Mouse (Mus musculus) left cerebral cortex, adult 11 months (tissue): ENCODE results near the gene Hectd1.

Source experiments
- DNase-seq: peaks from one replicate; pipeline ENCODE4 v3.0.0; 2022; ENCODE audit warnings: low spot score

Gene Hectd1

DNA sequence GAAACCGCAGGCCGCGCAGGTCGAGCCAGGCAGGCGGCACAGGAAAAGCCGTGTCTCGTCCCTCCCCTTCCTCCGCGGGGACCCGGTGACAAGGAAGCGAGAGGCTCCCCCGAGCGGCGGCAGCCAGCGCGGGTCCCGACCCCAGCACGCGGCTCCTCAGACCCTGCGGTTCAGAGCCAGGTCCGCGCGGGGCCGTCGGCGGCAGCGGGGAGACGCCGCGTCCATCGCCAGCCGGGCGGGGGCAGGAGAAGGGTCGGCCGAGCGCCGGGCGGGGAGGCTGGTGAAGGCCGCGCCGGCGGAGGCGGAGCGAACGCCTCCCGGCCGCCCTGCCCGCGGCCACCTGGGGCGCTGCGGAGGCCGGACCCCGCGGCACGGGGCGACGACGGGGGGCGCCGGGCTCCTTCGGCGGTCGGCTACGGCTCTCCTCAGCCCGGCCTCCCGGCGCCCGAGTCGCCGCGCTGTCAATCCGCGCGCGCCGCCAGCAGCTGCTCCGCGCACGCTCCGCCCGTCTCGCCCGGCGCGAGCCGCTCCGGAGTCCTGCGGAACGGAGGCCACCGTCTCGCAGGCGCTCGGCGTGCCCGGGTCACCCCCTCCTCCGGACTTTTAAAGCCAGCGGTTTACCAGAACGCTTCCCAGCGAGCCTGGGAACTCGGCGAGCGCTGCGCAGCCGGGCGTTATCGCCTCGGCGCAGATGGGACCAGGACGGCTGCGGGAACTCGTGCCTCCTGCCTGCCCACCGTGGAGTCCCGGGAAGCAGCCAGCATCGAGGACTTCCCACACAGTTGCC, at the start of gene Hectd1:
TSS of gene Hectd1 (minus strand) at position 247 of the 787 bp plus-strand sequence.
- DNase-seq: peak; percentile 67

DNA sequence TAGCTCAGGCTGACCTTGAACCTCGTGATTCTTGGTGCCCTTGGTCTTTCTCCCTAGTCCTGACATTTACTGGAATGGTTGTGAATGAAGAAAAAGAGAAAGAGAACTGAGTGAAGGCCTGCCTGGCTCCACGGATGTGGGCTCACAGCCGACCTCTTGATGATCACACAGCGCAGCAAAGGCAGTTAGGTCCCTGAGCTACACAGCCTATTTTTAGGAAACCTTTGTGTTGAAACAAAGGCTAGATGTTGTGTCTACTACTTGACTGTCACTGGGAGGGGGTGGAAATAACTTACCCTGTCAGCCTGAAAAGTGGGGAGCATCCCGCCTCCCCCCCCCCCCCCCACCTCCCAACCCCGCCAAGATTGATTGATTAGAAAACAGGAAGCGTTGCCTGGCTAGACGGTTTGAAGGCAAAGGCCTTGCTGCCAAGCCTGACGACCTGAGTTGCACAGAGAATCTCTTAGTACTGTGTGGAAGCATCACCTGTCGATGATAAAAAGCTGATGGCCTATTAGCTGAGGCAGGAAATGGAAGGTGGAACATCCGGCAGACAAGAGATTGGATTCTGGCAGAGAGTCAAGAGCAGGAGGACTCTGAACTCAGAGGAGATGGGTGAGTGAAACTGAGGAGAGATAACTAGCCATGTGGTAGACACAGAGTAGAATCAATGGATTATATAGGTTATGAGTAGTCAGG, 42.3 kb upstream of the Hectd1 start:
- no peak for DNase-seq

DNA sequence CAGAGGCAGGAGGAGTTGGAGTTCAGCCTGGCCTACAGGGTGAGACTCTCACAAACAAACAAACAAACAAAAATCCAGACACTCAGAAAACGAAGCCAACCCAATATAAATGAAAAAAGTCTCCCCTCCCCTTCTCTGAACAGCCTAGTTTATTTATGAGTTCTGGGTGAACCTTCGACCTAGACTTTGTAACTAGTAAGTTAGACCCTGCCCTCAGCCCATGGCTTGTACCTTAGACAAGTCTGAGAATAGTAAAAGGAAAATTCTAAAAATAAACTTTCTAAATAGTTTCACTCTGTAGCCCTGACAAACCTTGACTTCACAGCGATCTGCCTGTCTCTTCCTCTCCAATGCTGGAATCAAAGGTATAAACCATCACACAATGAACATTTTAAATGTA, 40.2 kb upstream of the Hectd1 start:
- no peak for DNase-seq

GRCm38 (mm10) chr12:51867076-51867475, 37.7 kb upstream of the Hectd1 start:
- no peak for DNase-seq

DNA sequence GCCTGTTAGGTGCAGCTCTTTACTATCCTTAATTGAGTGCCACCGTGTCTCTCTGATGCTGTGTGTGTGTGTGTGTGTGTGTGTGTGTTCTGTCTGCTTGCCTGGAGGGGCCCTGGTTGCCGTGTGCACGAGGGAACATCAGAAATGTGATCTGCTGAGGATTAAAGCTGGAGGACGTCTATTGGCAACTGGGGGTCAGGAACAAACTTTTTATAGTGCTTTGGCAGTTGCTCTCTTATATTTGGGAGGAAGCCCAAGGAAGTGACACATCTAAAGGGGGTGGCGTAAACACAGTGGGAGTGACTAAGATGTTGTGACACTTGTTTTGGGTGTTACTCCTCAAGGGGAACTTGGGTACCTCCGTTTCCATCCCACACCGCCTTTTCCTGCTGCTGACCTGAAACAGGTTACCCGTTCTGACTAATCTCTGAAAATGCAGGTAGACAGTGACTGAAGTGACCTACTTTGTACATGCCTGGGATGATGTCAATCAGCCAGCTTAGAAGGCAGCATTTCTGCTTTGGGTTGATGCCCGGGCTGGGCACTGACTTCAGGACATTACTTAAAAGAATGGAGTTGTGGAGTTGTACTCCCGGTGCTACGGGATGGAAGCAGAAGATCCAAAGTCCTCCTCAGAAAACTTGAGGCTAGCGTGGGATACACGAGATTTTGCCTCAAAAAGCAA, 37.0 kb upstream of the Hectd1 start:
- no peak for DNase-seq

- DNase-seq: no peak
These were observed 36.4 kb upstream of the Hectd1 start for GRCm38 (mm10) chr12:51865790-51866179.

GRCm38 (mm10) chr12:51865061-51865789, 35.9 kb upstream of the Hectd1 start:
- no peak for DNase-seq

GRCm38 (mm10) chr12:51863116-51864002, 34.0 kb upstream of the Hectd1 start:
- DNase-seq: no peak

DNA sequence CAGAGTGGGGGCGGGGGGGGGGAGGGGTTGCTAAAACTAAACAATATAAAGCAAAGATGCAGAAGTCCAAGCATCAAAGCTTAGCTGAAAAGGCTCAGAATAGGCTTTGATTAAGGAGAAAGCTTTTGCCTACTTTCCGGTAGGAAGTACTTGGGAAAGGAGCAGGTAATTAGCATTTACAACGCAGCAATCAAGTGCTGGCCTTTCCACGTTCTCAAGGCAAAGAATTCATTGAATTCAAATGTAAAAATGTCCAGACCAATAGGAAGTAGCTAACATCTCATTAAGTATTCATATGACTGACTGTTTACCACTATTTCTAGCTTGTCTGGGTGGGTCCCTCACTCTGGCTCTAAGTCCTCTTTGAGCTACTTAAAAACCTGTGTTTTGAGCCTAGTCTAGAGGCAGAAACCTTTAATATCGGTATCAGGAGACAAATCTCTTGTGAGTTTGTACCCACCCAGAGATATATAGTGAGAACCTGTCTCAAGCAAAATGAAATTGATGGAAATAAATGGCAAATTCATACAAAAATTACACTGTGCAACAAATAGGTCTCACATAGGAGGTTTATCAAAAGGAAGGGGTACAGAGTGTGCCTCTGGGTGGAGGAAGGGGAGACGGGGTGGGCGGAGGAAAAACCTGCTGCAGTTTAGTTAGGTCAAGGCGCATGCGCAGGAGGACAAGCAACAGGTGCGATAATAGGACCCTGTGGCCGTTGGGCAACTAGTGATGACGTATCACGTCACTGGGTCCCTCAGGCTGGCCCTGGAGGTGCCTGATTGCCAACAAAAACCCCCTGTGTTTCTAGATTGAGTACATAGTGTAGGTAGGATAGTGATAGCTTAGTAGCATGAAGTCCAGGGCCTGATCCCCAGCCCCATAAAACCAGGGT, 29.0 kb upstream of the Hectd1 start:
- DNase-seq: no peak

GRCm38 (mm10) chr12:51856768-51857295, 27.5 kb upstream of the Hectd1 start:
- DNase-seq: no peak

DNA sequence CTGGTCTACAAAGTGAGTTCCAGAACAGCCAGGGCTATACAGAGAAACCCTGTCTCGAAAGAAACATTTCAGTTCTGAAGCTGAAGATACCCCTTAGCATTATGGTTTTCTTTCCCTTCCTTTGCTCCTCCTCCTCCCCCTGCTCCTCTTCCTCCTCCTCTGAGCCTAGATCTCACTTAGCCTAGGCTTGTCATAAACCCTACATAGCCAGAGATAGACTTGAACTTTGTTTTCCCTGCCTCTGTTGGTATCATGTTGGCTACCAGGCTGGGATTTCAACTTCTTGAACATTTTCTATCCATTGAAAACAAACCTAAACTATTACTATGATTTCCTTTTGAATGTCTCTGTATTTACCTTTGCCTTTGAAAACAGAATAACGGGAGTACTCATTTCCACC, 26.5 kb upstream of the Hectd1 start:
- DNase-seq: no peak

DNA sequence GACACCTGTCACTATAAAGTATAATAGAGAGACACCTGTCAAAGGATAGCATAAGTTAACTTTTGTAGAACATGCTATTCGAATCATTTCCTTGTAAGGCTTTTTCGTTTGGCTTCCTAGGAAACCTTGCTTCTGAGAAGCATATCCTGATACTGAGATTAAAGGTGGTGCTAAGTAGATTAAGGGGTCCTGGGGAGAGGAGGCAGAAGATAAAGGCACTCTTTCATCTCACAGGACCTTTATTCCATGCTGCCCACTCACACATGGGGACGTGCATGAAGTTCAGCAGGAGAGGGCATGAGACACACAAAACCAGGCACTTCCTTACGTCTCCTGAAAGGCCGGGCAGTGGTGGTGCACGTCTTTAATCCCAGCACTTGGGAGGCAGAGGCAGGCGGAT, 26.1 kb upstream of the Hectd1 start:
- no peak for DNase-seq

GRCm38 (mm10) chr12:51851617-51852016, 22.3 kb upstream of the Hectd1 start:
- no peak for DNase-seq

DNA sequence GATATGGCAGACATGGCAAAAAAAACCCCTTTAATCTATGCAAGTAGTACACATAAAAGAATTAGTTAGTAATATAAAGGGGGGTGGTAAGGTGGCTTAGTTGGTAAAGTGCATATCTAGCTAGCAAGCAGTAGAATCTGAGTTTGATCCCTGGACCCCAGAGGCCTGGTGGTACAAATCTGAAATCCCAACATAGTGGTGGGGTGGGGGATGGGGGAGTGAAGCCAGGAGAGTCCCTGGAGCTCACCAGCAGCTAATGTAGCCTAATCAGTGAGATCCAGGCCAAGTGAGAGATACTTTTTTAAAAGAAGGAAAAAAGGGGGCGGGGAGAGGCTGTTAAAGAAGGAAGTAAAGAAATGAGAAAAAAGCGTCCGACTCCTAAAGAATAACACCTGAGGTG, 21.8 kb upstream of the Hectd1 start:
- no peak for DNase-seq

DNA sequence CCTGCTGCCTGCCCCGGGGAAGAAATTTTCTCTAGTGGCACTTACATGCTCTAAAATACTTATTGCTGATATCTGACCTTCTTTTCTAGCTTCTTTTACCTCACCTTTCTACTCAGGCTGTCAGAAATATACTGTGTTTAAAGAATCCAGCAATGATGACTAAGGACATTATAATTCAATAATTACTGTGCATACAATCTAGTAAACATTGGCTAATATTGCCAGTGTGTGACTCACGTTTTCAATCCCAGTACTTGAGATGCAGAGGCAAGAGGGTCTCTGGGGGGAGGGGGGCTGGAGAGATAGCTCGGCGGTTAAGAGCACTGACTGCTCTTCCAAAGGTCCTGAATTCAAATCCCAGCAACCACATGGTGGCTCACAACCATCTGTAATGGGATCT, 21.0 kb upstream of the Hectd1 start:
- DNase-seq: no peak

DNA sequence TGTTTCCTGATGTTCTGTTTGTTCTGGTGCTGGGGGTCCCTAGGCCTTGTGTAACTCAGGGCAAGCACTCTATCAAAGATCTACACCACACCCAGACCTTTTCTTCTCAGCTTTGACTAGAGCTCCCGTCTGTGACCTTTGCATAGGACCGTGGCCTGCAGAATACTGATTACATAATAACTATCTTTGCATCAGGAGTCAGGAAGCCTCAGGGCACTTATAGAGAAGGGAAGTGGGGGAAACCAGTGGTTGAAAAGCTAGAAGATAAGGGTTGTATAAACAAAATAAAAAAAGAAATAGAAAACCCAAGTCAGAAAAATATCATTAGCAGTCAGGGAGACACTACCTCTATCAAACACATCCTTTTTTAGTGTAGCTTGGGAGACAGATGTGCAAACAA, 20.6 kb upstream of the Hectd1 start:
- DNase-seq: no peak

GRCm38 (mm10) chr12:51847953-51848680, 18.8 kb upstream of the Hectd1 start:
- DNase-seq: no peak

DNA sequence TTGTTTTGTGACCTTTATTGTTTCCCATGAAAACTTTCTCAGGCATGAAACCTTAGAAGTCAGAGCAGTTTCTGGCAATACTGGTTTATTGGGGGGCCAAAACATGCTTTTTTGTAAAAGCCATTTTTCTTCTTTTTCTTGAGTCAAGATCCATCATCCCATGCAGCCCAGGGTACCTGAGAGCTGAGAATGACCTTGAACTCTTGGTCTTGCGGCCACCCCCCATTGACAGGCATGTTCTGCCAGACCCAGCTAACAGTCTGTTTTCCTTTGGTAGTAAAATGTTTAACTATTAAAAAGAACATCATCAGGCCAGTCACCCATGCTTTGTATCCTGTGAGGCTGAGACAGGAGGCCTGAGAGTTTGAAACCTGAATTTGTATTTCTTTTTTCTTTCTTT, 15.9 kb upstream of the Hectd1 start:
- DNase-seq: no peak

- peak; percentile 86 for DNase-seq
These were observed 15.5 kb upstream of the Hectd1 start for GRCm38 (mm10) chr12:51844771-51845256.
